21 mouse cellular contexts compared by ENCODE assay signal in genomic region chr4:141420886-141421285, GRCm38 (mm10). TPM values are rescaled to one million over a fixed set of nuclear protein-coding genes. Genes with fewer than 3 reads are reported as not detected.
A peak's percentile ranks its signal among the peaks of the same experiment; 100 is the strongest.
DNase-seq lines count a peak whose midpoint lies in the region; ATAC-seq and TF ChIP-seq lines count a peak whose summit lies in the region.
"Had no signal": no experiment of that assay in that cellular context is flagged by ENCODE, and none has a peak within 500 bp of the region (broad histone marks: within the 10 kb centered on the region; RNA-seq: fewer than 3 reads in every experiment).

No protein-coding gene starts in this region.

- H3K27ac ChIP-seq in lung, embryonic 14.5 days (ENCODE audit: low read depth) = peak overlapping the region; percentile 33
- no peak overlapping the region for H3K27ac ChIP-seq in lung, postnatal 0 days (ENCODE audit: low read length)
- H3K27ac ChIP-seq in intestine, embryonic 14.5 days (ENCODE audit: low read depth) = peak overlapping the region; percentile 48
- H3K27ac ChIP-seq: forebrain, embryonic 15.5 days; hindbrain, postnatal 0 days; layer of hippocampus, adult 2 months; liver, embryonic 13.5 days had no signal

- H3K36me3 ChIP-seq in lung, embryonic 14.5 days (ENCODE audit: insufficient read depth) = no peaks in the 10 kb centered on the region
- no peaks in the 10 kb centered on the region for H3K36me3 ChIP-seq in lung, postnatal 0 days (ENCODE audit: insufficient read depth, low read length)
- no peaks in the 10 kb centered on the region for H3K36me3 ChIP-seq in intestine, embryonic 14.5 days (ENCODE audit: control insufficient read depth, insufficient read depth, low read length)
- H3K36me3 ChIP-seq: forebrain, embryonic 15.5 days; liver, embryonic 13.5 days had no signal

- DNase-seq in heart, adult 11 months = peak; percentile 95
- DNase-seq in heart, postnatal 14 days = no peak
- DNase-seq in lung, embryonic 14.5 days = no peak
- DNase-seq in lung, postnatal 0 days (ENCODE audit: low spot score) = no peak
- no peak for DNase-seq in intestine, embryonic 14.5 days (ENCODE audit: low spot score)
- DNase-seq in yolk sac, embryonic 10.5 days (ENCODE audit: low spot score) = peak; percentile 54
- no peak for DNase-seq in ovary, postnatal 36 days (ENCODE audit: low spot score)
- DNase-seq in adrenal gland, postnatal 14 days = no peak
- DNase-seq: cerebellum, adult 11-12 months; liver, embryonic 13.5 days; thymus, postnatal 36 days had no signal

- no peaks in the 10 kb centered on the region for H3K27me3 ChIP-seq in lung, embryonic 14.5 days (ENCODE audit: insufficient read depth, low read length)
- no peaks in the 10 kb centered on the region for H3K27me3 ChIP-seq in lung, postnatal 0 days (replicated peaks; ENCODE audit: insufficient read depth, low read length)
- no peaks in the 10 kb centered on the region for H3K27me3 ChIP-seq in intestine, embryonic 14.5 days (replicated peaks; ENCODE audit: control insufficient read depth, insufficient read depth, low read length)
- H3K27me3 ChIP-seq: CH12.LX; forebrain, embryonic 15.5 days had no signal

- no peak overlapping the region for H3K9ac ChIP-seq in lung, embryonic 14.5 days
- no peak overlapping the region; the same call in 1 of the 2 replicates for H3K9ac ChIP-seq in lung, postnatal 0 days (replicated peaks; ENCODE audit: low read depth)
- H3K9ac ChIP-seq in intestine, embryonic 14.5 days (ENCODE audit: low read length) = no peak overlapping the region; the same call in 1 of the 2 replicates
- H3K9ac ChIP-seq: forebrain, embryonic 15.5 days; liver, embryonic 13.5 days had no signal

- H3K9me3 ChIP-seq in lung, embryonic 14.5 days (ENCODE audit: low read depth, low read length) = no peaks in the 10 kb centered on the region
- no peaks in the 10 kb centered on the region for H3K9me3 ChIP-seq in lung, postnatal 0 days (ENCODE audit: low read length)
- H3K9me3 ChIP-seq in intestine, embryonic 14.5 days (ENCODE audit: control insufficient read depth, low read length) = no peaks in the 10 kb centered on the region
- H3K9me3 ChIP-seq: forebrain, embryonic 15.5 days; liver, embryonic 13.5 days had no signal

- no peak for TF ChIP-seq EP300 in lung, postnatal 0 days (IDR thresholded peaks at IDR 0.05)

- intact Hi-C loops in heart, postnatal 14 days (cut with DNase I) = no loop called here

- ATAC-seq in lung, embryonic 14.5 days (ENCODE audit: insufficient read depth) = no peak
- no peak for ATAC-seq in lung, postnatal 0 days
- ATAC-seq in intestine, embryonic 14.5 days (replicated peaks; ENCODE audit: low FRiP score, low TSS enrichment, low read depth) = no peak
- ATAC-seq: forebrain, embryonic 15.5 days; hindbrain, postnatal 0 days; midbrain, embryonic 16.5 days had no signal

- 0 out of 2 replicates have a peak, but pooled peaks cover 10% of the 10 kb centered on the region for H3K4me1 ChIP-seq in lung, embryonic 14.5 days (ENCODE audit: insufficient read depth)
- peaks cover 4% of the 10 kb centered on the region for H3K4me1 ChIP-seq in lung, postnatal 0 days (ENCODE audit: insufficient read depth, low read depth, low read length)
- H3K4me1 ChIP-seq in intestine, embryonic 14.5 days (replicated peaks; ENCODE audit: control insufficient read depth, insufficient read depth, low read length) = peaks cover 17% of the 10 kb centered on the region

- no peak for TF ChIP-seq CTCF in lung, embryonic 14.5 days (IDR thresholded peaks at IDR 0.05; ENCODE audit: low read depth)
- no peak for TF ChIP-seq CTCF in lung, postnatal 0 days (IDR thresholded peaks at IDR 0.05)

- H3K4me2 ChIP-seq in lung, embryonic 14.5 days = no peak overlapping the region
- no peak overlapping the region for H3K4me2 ChIP-seq in lung, postnatal 0 days (replicated peaks; ENCODE audit: low read depth, low read length)
- H3K4me2 ChIP-seq in intestine, embryonic 14.5 days (ENCODE audit: low read length) = 0 out of 2 replicates have a peak overlapping the region, but pooled peaks have one; percentile 43
- H3K4me2 ChIP-seq: forebrain, embryonic 15.5 days; liver, embryonic 13.5 days had no signal

- no peak overlapping the region for H3K4me3 ChIP-seq in lung, embryonic 14.5 days (ENCODE audit: low read depth, low read length)
- H3K4me3 ChIP-seq in lung, postnatal 0 days (ENCODE audit: low read depth, low read length) = no peak overlapping the region
- H3K4me3 ChIP-seq in intestine, embryonic 14.5 days (ENCODE audit: low read depth, low read length) = no peak overlapping the region
- H3K4me3 ChIP-seq: forebrain, embryonic 15.5 days; layer of hippocampus, adult 2 months; liver, embryonic 13.5 days had no signal

- WGBS in lung, embryonic 14.5 days = 33% methylated on average over 9 of the region's 9 CpGs
- WGBS in lung, postnatal 0 days = 39% methylated on average over 9 of the region's 9 CpGs
- 36% methylated on average over 9 of the region's 9 CpGs for WGBS in intestine, embryonic 14.5 days

RNA-seq across cellular contexts. Expression of gene Hspb7, which starts 0.3 kb away (rescaled TPM):
- 100 to 1,000 TPM; 760 to 902 TPM for total RNA-seq in heart, postnatal 14 days (2021)
- polyA plus RNA-seq in lung, embryonic 14.5 days (2014; fragmentation: Nextera tagmentation; extraction: Ambion mirVana) = 0.80 and 3.2 TPM in 2 replicates
- 1.9 and 2.3 TPM in 2 replicates for polyA plus RNA-seq in lung, postnatal 0 days (2015; fragmentation: Nextera tagmentation; extraction: Ambion mirVana)
- 3.5 and 3.8 TPM in 2 replicates for polyA plus RNA-seq in intestine, embryonic 14.5 days (2014; fragmentation: Nextera tagmentation; extraction: Ambion mirVana)
- total RNA-seq in adrenal gland, postnatal 14 days (2021) = 0.19 and 1.5 TPM in 2 replicates
- total RNA-seq: granulocyte monocyte progenitor cell, adult 5-6 weeks; hindbrain, postnatal 0 days; megakaryocyte-erythroid progenitor cell, adult 5-6 weeks had no signal
- polyA plus RNA-seq: forebrain, embryonic 15.5 days; kidney, embryonic 14.5 days; midbrain, embryonic 16.5 days had no signal

RNA-seq across cellular contexts. Expression of gene Clcnkb, which starts 5.1 kb away (rescaled TPM):
- 1 to 10 TPM in 1 of 2 experiments, under 1 TPM in 1; 0.83 to 1.5 TPM for total RNA-seq in heart, postnatal 14 days (2021)
- polyA plus RNA-seq in lung, embryonic 14.5 days (2014; fragmentation: Nextera tagmentation; extraction: Ambion mirVana) = not detected in 2 replicates
- polyA plus RNA-seq in lung, postnatal 0 days (2015; fragmentation: Nextera tagmentation; extraction: Ambion mirVana) = not detected in 2 replicates
- 0.51 TPM in 1 of 2 replicates, not detected in the other for polyA plus RNA-seq in intestine, embryonic 14.5 days (2014; fragmentation: Nextera tagmentation; extraction: Ambion mirVana)
- not detected in 2 replicates for total RNA-seq in adrenal gland, postnatal 14 days (2021)
- total RNA-seq: adrenal gland, postnatal 10 days; granulocyte monocyte progenitor cell, adult 5-6 weeks; layer of hippocampus, adult 2 months; megakaryocyte-erythroid progenitor cell, adult 5-6 weeks had no signal
- polyA plus RNA-seq: forebrain, embryonic 15.5 days; limb, embryonic 11.5 days; liver, embryonic 13.5 days; midbrain, embryonic 16.5 days had no signal

RNA-seq across cellular contexts. Expression of gene Srarp, which starts 15.0 kb away (rescaled TPM):
- total RNA-seq in heart, postnatal 14 days (2021) = under 1 TPM; 0.34 to 0.43 TPM
- polyA plus RNA-seq in lung, embryonic 14.5 days (2014; fragmentation: Nextera tagmentation; extraction: Ambion mirVana) = not detected in 2 replicates
- polyA plus RNA-seq in lung, postnatal 0 days (2015; fragmentation: Nextera tagmentation; extraction: Ambion mirVana) = not detected in 2 replicates
- polyA plus RNA-seq in intestine, embryonic 14.5 days (2014; fragmentation: Nextera tagmentation; extraction: Ambion mirVana) = 0.20 TPM in 1 of 2 replicates, not detected in the other
- total RNA-seq in adrenal gland, postnatal 14 days (2021) = not detected in 2 replicates
- total RNA-seq: adrenal gland, postnatal 10 days; CH12.LX; granulocyte monocyte progenitor cell, adult 5-6 weeks; megakaryocyte-erythroid progenitor cell, adult 5-6 weeks had no signal
- polyA plus RNA-seq: forebrain, embryonic 15.5 days; kidney, embryonic 14.5 days; limb, embryonic 11.5 days; liver, embryonic 13.5 days had no signal

RNA-seq across cellular contexts. Expression of gene Clcnka, which starts 22.4 kb away (rescaled TPM):
- not detected for total RNA-seq in heart, postnatal 14 days (2021)
- polyA plus RNA-seq in lung, embryonic 14.5 days (2014; fragmentation: Nextera tagmentation; extraction: Ambion mirVana) = 0.31 and 0.80 TPM in 2 replicates
- polyA plus RNA-seq in lung, postnatal 0 days (2015; fragmentation: Nextera tagmentation; extraction: Ambion mirVana) = 0.07 and 0.11 TPM in 2 replicates
- polyA plus RNA-seq in intestine, embryonic 14.5 days (2014; fragmentation: Nextera tagmentation; extraction: Ambion mirVana) = 0.30 TPM in 1 of 2 replicates, not detected in the other
- total RNA-seq in adrenal gland, postnatal 14 days (2021) = not detected in 2 replicates
- total RNA-seq: adrenal gland, postnatal 10 days; CH12.LX; granulocyte monocyte progenitor cell, adult 5-6 weeks; layer of hippocampus, adult 2 months; megakaryocyte-erythroid progenitor cell, adult 5-6 weeks had no signal
- polyA plus RNA-seq: forebrain, embryonic 15.5 days; liver, embryonic 13.5 days had no signal

RNA-seq across cellular contexts. Expression of gene Zbtb17, which starts 23.6 kb away (rescaled TPM):
- total RNA-seq in heart, postnatal 14 days (2021) = 10 to 100 TPM; 20.8 to 21.2 TPM
- 27.2 and 30.6 TPM in 2 replicates for polyA plus RNA-seq in lung, embryonic 14.5 days (2014; fragmentation: Nextera tagmentation; extraction: Ambion mirVana)
- polyA plus RNA-seq in lung, postnatal 0 days (2015; fragmentation: Nextera tagmentation; extraction: Ambion mirVana) = 14.1 and 14.3 TPM in 2 replicates
- polyA plus RNA-seq in intestine, embryonic 14.5 days (2014; fragmentation: Nextera tagmentation; extraction: Ambion mirVana) = 29.9 and 30.9 TPM in 2 replicates
- total RNA-seq in adrenal gland, postnatal 14 days (2021) = 17.0 and 19.4 TPM in 2 replicates

Comparison
In these comparisons a context has a peak if more than half of its experiments do, and no peak if none do; other contexts are left out.
1. DNase-seq: peak in heart, adult 11 months (single experiment) and yolk sac, embryonic 10.5 days (single experiment); none in heart, postnatal 14 days (0 of 2), lung, embryonic 14.5 days (single experiment), lung, postnatal 0 days (single experiment), intestine, embryonic 14.5 days (single experiment), ovary, postnatal 36 days (single experiment) and adrenal gland, postnatal 14 days (single experiment).